Mouse (Mus musculus): ENCODE results near the gene Pglyrp1. TPM values are rescaled to one million over a fixed set of nuclear protein-coding genes. Genes with fewer than 3 reads are reported as not detected.

The Pglyrp1 gene
- polyA plus RNA-seq, 1 experiment = 0.14 TPM

GRCm38 (mm10) chr7:18840386-18841173 is 30.6 kb upstream of the Pglyrp1 start:
- Histone ChIP-seq H3K36me3 (ENCODE audit: control insufficient read depth, insufficient read depth, low read length) (no peaks in the 10 kb centered on the region), H3K27me3 (ENCODE audit: control insufficient read depth, insufficient read depth, low read length) (no peaks in the 10 kb centered on the region), H3K27ac (ENCODE audit: control insufficient read depth, insufficient read depth, low read depth, low read length) (peak overlapping the region; percentile 67)

DNA sequence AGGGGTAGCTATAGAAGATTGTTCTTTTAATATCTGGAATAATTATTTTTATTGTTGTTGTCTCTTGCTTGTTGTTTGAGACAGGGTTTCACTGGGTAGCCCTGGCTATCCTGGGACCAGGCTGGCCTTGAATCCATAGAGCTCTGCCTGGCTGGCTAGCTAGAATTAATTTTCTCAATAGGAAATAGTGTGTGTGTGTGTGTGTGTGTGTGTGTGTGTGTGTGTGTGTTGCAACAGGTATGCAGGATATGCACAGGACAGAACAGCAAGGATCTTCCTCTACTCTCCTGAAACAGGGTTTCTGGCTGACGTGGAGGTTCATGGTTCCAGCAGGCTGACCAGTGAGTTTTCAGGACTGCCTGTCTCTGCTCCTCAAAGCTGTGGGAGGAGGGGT is 30.0 kb upstream of the Pglyrp1 start:
- H3K4me1 ChIP-seq (ENCODE audit: control insufficient read depth, insufficient read depth, low read length) = no peaks in the 10 kb centered on the region
- no peak overlapping the region for H3K4me3 ChIP-seq (ENCODE audit: control insufficient read depth, low read depth, low read length)
- no peak overlapping the region for H3K27ac ChIP-seq (ENCODE audit: control insufficient read depth, insufficient read depth, low read depth, low read length)
- H3K27me3 ChIP-seq (ENCODE audit: control insufficient read depth, insufficient read depth, low read length) = no peaks in the 10 kb centered on the region
- H3K36me3 ChIP-seq (ENCODE audit: control insufficient read depth, insufficient read depth, low read length) = no peaks in the 10 kb centered on the region
- no peak for TF ChIP-seq POLR2A (IDR thresholded peaks at IDR 0.05; ENCODE audit: control insufficient read depth, low read depth, low read length)
- TF ChIP-seq CTCF (IDR thresholded peaks at IDR 0.05; ENCODE audit: control insufficient read depth, insufficient read depth, insufficient replicate concordance, low read depth, low read length) = no peak

More at GRCm38 (mm10) chr7:18840386-18841173, 30.6 kb upstream of the Pglyrp1 start:
- peak overlapping the region; percentile 68 for H3K4me3 ChIP-seq (ENCODE audit: control insufficient read depth, low read depth, low read length)
- no peak for TF ChIP-seq POLR2A (IDR thresholded peaks at IDR 0.05; ENCODE audit: control insufficient read depth, low read depth, low read length)
- no peak for TF ChIP-seq CTCF (IDR thresholded peaks at IDR 0.05; ENCODE audit: control insufficient read depth, insufficient read depth, insufficient replicate concordance, low read depth, low read length)
- no peaks in the 10 kb centered on the region for H3K4me1 ChIP-seq (ENCODE audit: control insufficient read depth, insufficient read depth, low read length)

DNA sequence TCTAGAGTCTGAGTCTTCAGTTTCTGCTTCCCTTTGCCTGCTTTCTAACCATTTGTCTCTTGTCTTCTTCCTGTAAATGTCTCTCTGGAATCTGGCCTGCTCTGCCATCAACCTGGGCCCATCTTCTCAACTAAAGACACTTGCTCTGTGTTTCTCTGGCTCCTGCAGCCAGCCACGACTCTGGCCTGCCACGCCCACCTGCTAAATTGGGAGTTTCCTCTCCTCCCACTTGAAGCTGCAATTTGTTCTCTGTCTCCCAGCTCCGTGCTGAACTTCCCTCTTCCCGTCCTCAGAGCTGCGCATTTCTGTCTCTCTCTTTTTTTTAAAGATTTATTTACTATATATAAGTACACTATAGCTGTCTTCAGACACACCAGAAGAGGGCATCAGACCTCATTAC is 26.3 kb upstream of the Pglyrp1 start:
- H3K27me3 ChIP-seq (ENCODE audit: control insufficient read depth, insufficient read depth, low read length) = no peaks in the 10 kb centered on the region
- no peak overlapping the region for H3K4me3 ChIP-seq (ENCODE audit: control insufficient read depth, low read depth, low read length)
- no peaks in the 10 kb centered on the region for H3K36me3 ChIP-seq (ENCODE audit: control insufficient read depth, insufficient read depth, low read length)
- TF ChIP-seq CTCF (IDR thresholded peaks at IDR 0.05; ENCODE audit: control insufficient read depth, insufficient read depth, insufficient replicate concordance, low read depth, low read length) = no peak
- TF ChIP-seq POLR2A (IDR thresholded peaks at IDR 0.05; ENCODE audit: control insufficient read depth, low read depth, low read length) = no peak
- no peak overlapping the region for H3K27ac ChIP-seq (ENCODE audit: control insufficient read depth, insufficient read depth, low read depth, low read length)
- no peaks in the 10 kb centered on the region for H3K4me1 ChIP-seq (ENCODE audit: control insufficient read depth, insufficient read depth, low read length)

GRCm38 (mm10) chr7:18848395-18848794 is 22.7 kb upstream of the Pglyrp1 start:
- no peak overlapping the region for H3K27ac ChIP-seq (ENCODE audit: control insufficient read depth, insufficient read depth, low read depth, low read length)
- no peaks in the 10 kb centered on the region for H3K27me3 ChIP-seq (ENCODE audit: control insufficient read depth, insufficient read depth, low read length)
- H3K4me3 ChIP-seq (ENCODE audit: control insufficient read depth, low read depth, low read length) = no peak overlapping the region
- TF ChIP-seq POLR2A (IDR thresholded peaks at IDR 0.05; ENCODE audit: control insufficient read depth, low read depth, low read length) = no peak
- TF ChIP-seq CTCF (IDR thresholded peaks at IDR 0.05; ENCODE audit: control insufficient read depth, insufficient read depth, insufficient replicate concordance, low read depth, low read length) = no peak
- H3K4me1 ChIP-seq (ENCODE audit: control insufficient read depth, insufficient read depth, low read length) = no peaks in the 10 kb centered on the region
- no peaks in the 10 kb centered on the region for H3K36me3 ChIP-seq (ENCODE audit: control insufficient read depth, insufficient read depth, low read length)

GRCm38 (mm10) chr7:18858310-18858916 is 12.7 kb upstream of the Pglyrp1 start:
- no peak for TF ChIP-seq CTCF (IDR thresholded peaks at IDR 0.05; ENCODE audit: control insufficient read depth, insufficient read depth, insufficient replicate concordance, low read depth, low read length)
- no peaks in the 10 kb centered on the region for H3K27me3 ChIP-seq (ENCODE audit: control insufficient read depth, insufficient read depth, low read length)
- H3K27ac ChIP-seq (ENCODE audit: control insufficient read depth, insufficient read depth, low read depth, low read length) = no peak overlapping the region
- no peaks in the 10 kb centered on the region for H3K4me1 ChIP-seq (ENCODE audit: control insufficient read depth, insufficient read depth, low read length)
- H3K36me3 ChIP-seq (ENCODE audit: control insufficient read depth, insufficient read depth, low read length) = no peaks in the 10 kb centered on the region
- no peak overlapping the region for H3K4me3 ChIP-seq (ENCODE audit: control insufficient read depth, low read depth, low read length)

DNA sequence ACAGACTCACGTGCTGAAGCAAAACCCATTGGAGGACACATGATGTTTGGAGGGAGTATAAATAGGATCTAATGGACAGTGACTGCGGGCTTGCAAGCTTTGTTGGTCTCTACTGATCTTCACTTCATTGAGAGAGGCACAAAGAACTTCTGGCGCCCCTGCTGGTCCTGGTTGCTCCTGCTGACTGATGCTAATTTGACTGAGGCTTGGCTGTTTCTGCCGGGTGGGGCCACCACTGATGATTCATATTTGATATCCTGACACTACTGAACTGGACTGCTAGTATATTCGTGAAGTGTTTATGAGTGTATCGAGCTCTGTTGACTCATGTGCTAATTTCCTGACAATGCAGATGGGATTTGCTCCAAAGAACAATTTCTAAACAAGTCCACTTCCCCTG is 8.3 kb upstream of the Pglyrp1 start:
- H3K36me3 ChIP-seq (ENCODE audit: control insufficient read depth, insufficient read depth, low read length) = no peaks in the 10 kb centered on the region
- no peak overlapping the region for H3K27ac ChIP-seq (ENCODE audit: control insufficient read depth, insufficient read depth, low read depth, low read length)

DNA sequence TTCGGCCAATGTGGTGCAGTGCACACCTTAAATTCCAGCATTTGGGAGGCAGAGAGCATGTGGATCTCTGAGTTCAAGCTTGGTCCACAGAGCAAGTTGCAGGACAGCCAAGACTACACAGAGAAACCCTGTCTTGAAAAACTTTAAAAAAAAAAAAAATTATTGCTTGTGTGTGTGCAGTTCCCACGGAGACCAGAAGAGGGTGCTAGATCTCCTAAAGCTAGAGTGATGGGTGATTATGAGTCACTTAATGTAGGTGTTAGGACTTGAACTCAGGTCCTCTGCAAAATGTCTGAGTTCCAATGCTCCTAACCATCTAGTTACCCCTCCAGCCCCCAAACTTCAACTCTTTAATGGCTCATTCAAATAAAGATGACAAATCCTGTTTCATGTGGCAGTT is 2.6 kb upstream of the Pglyrp1 start:
- peaks cover 2% of the 10 kb centered on the region; the same call in 1 of the 2 replicates for H3K4me1 ChIP-seq (ENCODE audit: control insufficient read depth, insufficient read depth, low read length)
- no peaks in the 10 kb centered on the region for H3K27me3 ChIP-seq (ENCODE audit: control insufficient read depth, insufficient read depth, low read length)
- no peak for TF ChIP-seq CTCF (IDR thresholded peaks at IDR 0.05; ENCODE audit: control insufficient read depth, insufficient read depth, insufficient replicate concordance, low read depth, low read length)
- no peak for TF ChIP-seq POLR2A (IDR thresholded peaks at IDR 0.05; ENCODE audit: control insufficient read depth, low read depth, low read length)
- no peak overlapping the region for H3K27ac ChIP-seq (ENCODE audit: control insufficient read depth, insufficient read depth, low read depth, low read length)
- H3K36me3 ChIP-seq (ENCODE audit: control insufficient read depth, insufficient read depth, low read length) = no peaks in the 10 kb centered on the region
- no peak overlapping the region for H3K4me3 ChIP-seq (ENCODE audit: control insufficient read depth, low read depth, low read length)

More for the DNA sequence above, 8.3 kb upstream of the Pglyrp1 start:
- H3K4me3 ChIP-seq (ENCODE audit: control insufficient read depth, low read depth, low read length) = no peak overlapping the region
- TF ChIP-seq CTCF (IDR thresholded peaks at IDR 0.05; ENCODE audit: control insufficient read depth, insufficient read depth, insufficient replicate concordance, low read depth, low read length) (no peak), POLR2A (IDR thresholded peaks at IDR 0.05; ENCODE audit: control insufficient read depth, low read depth, low read length) (no peak)
- no peaks in the 10 kb centered on the region for H3K4me1 ChIP-seq (ENCODE audit: control insufficient read depth, insufficient read depth, low read length)
- H3K27me3 ChIP-seq (ENCODE audit: control insufficient read depth, insufficient read depth, low read length) = no peaks in the 10 kb centered on the region
